Mouse (Mus musculus): Measurements from ENCODE around the gene Lrrc4. TPM values are rescaled to one million over a fixed set of nuclear protein-coding genes. Genes with fewer than 3 reads are reported as not detected.

The Lrrc4 gene
- polyA plus RNA-seq (2012; rRNA removed), result 0.15 and 0.38 TPM in 2 replicates

DNA sequence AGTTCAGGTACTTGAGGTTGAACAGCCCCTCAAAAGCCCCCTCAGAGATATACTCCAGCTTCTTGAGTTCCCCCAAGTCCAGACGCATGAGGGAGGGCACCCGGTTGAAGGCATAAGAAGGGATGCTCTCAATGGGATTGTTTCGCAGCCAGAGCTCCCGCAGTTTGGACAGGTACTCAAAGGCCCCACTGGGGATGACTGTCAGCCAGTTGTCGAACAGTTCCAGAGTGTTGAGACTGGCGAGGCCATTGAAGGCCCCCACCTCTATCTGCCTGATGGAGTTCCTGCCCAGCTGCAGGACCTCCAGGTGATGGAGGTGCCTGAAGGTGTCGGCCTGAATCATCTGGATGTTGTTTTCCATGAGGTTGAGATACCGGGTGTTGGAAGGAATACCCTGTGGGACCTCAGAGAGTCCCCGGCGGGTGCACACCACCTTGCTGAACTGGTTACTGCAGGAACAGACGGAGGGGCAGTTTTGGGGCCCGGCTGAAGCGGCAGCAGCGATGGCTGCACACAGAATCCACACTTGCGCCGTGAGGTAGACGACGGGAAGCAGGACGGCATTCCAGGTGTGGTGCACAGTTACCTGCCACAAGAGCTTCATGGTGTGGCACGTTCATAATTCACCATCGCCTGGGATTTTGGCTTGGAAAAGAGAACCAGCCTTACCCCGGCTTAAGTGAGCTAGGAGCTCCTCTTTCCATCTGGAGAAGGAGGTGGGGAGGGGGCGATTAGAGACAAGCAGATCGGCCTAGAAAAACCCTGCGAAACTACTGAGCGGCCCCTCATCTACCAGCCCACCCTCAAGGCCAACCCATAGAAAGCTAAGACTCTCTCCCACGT, at the start of gene Lrrc4:
Gene Lrrc4 (minus strand): TSS at position 737 of the 843 bp plus-strand sequence.
- DNase-seq (ENCODE audit: low read depth, low spot score), result no peak
- WGBS, result 87% methylated on average over 27 of the region's 27 CpGs

GRCm38 (mm10) chr6:28880909-28881308, 49.4 kb upstream of the Lrrc4 start:
- DNase-seq (ENCODE audit: low read depth, low spot score), result no peak
- 87% methylated on average over 4 of the region's 4 CpGs for WGBS

DNA sequence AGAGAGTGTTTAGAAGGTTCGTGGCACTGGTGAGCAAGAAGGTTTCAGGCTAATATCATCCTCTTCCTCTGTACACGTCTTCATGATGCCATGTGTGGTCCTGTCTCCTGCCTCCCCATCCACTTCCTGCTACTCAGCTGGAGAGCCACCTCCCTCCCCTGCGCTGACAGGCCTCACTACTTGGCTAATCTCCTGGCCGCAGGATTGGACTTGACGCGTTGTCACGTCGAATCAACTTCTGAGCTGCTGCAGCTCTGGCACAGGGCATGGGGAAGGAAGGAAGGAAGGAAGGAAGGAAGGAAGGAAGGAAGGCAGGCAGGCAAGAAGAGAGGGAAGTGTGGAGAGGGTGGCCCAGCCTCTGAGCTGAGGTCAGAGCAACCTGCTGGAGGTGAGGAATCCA, 47.8 kb upstream of the Lrrc4 start:
- 89% methylated on average over 8 of the region's 8 CpGs for WGBS

DNA sequence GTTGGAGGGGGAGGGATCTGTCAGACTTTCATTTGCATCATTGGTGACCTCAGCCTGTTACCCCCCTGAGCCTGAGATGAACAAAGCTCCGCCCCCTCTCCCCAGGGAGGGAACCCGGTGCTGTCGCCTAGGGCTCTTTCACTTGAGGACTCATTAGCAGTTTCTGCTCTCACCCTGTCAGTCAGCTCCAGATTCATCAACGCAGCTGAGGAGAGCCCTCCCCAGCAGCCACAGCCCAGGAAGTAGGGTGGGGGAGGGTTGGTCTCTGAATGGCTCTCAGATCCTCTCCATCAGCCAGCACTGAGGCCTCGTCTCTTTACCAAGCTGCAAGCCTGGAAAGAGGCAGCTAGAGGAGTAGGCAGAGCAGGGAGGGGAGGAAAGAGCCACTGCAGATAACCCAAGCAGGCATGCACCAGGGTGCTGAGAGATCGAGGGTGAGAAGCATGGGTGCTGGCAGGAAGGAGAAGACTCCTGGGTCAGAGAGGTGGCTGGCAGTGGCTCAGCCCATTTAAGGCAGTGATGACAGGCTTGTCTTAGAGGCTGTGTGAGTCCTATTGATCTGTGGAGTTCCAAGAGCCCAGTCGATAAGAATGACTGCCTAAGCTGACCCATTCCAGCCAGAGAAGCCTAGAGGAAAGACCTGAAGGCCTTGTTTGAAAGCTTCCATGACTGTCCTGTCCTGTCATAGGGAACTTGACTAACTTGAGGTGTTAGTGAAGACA, 46.6 kb upstream of the Lrrc4 start:
- WGBS, result 75% methylated on average over 7 of the region's 7 CpGs
- no peak for DNase-seq (ENCODE audit: low read depth, low spot score)

More for the DNA sequence above, 47.8 kb upstream of the Lrrc4 start:
- DNase-seq (ENCODE audit: low read depth, low spot score), result no peak

- peak; percentile 57 for DNase-seq (ENCODE audit: low read depth, low spot score)
- WGBS, result 30% methylated on average over 3 of the region's 3 CpGs
Observed at GRCm38 (mm10) chr6:28876492-28876891, 44.9 kb upstream of the Lrrc4 start.

DNA sequence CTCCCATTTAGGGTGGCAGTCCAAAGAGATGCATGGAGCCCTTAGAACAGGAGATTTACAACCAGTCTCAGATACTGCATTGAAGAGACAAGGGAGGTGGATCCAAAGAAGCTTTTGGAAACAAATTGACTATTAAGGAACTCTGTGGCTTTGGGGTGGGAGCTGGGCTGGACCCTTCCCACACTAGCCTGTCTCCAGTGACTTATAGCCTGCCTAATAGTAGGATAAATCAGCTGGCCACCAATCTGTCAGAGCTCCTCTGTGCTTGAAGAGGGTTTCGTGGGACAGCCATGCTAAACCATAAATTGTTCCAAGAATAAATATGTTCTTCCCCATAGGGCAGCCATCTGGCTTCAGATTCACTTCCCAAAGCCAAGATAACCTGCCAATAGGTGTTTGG, 43.8 kb upstream of the Lrrc4 start:
- WGBS, result 97% methylated on average over 1 of the region's 1 CpGs
- no peak for DNase-seq (ENCODE audit: low read depth, low spot score)

- no peak for DNase-seq (ENCODE audit: low read depth, low spot score)
Observed at GRCm38 (mm10) chr6:28874759-28875158, 43.2 kb upstream of the Lrrc4 start.

GRCm38 (mm10) chr6:28874053-28874452, 42.5 kb upstream of the Lrrc4 start:
- 69% methylated on average over 11 of the region's 11 CpGs for WGBS
- DNase-seq (ENCODE audit: low read depth, low spot score), result no peak

More at GRCm38 (mm10) chr6:28874759-28875158, 43.2 kb upstream of the Lrrc4 start:
- 46% methylated on average over 5 of the region's 5 CpGs for WGBS

GRCm38 (mm10) chr6:28872421-28872795, 40.9 kb upstream of the Lrrc4 start:
- WGBS, result 97% methylated on average over 3 of the region's 3 CpGs
- DNase-seq (ENCODE audit: low read depth, low spot score), result no peak

GRCm38 (mm10) chr6:28871725-28872420, 40.3 kb upstream of the Lrrc4 start:
- DNase-seq (ENCODE audit: low read depth, low spot score), result no peak
- WGBS, result 55% methylated on average over 5 of the region's 5 CpGs

- DNase-seq (ENCODE audit: low read depth, low spot score), result peak; percentile 48
- WGBS, result 9% methylated on average over 2 of the region's 2 CpGs
Observed at GRCm38 (mm10) chr6:28867516-28868251, 36.1 kb upstream of the Lrrc4 start.

- DNase-seq (ENCODE audit: low read depth, low spot score), result no peak
- 90% methylated on average over 3 of the region's 3 CpGs for WGBS
Observed at GRCm38 (mm10) chr6:28866206-28866605, 34.7 kb upstream of the Lrrc4 start.

- 89% methylated on average over 10 of the region's 10 CpGs for WGBS
- no peak for DNase-seq (ENCODE audit: low read depth, low spot score)
Observed at GRCm38 (mm10) chr6:28865112-28865511, 33.6 kb upstream of the Lrrc4 start.

DNA sequence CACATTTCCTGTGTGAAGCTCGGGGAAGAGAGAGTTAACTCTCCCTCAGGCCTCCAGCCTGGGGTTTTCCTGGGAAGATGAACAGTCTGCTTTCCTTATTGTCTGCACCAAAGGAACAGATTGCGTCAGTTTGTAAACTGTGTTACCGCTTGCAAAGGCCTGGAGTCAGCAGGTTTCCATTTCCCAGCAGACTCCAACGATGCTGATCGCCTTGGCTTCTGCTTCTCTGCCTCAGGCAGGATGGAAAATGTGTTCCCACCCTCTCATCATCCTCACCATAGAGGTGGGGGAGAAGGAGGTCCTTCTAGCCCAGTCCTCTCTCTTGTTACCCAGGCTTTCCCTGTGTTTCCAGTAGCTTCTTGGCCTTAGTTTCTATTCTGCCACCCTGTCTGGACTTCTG, 33.1 kb upstream of the Lrrc4 start:
- no peak for DNase-seq (ENCODE audit: low read depth, low spot score)
- 51% methylated on average over 5 of the region's 5 CpGs for WGBS

GRCm38 (mm10) chr6:28862304-28862703, 30.8 kb upstream of the Lrrc4 start:
- DNase-seq (ENCODE audit: low read depth, low spot score), result no peak
- WGBS, result 68% methylated on average over 8 of the region's 8 CpGs

DNA sequence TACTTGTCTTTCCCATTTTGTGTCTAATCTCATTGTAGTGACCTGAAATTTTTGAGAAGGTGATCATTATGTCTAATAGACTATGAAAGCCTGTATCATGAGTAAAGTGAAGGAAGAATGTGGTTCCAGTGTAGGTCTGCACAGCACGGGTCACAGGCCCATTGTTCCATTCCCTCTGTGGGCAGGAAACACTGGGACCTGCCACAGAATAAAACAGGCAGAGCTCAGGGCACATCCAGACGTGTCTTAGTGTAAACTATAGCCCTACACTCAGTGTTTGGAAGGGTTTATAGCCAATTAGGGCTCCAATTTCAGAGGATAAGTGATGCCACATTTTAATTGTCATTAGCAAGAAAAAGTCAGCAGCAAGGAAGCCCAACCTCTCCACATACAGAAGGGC, 29.4 kb upstream of the Lrrc4 start:
- 61% methylated on average over 2 of the region's 2 CpGs for WGBS
- no peak for DNase-seq (ENCODE audit: low read depth, low spot score)

DNA sequence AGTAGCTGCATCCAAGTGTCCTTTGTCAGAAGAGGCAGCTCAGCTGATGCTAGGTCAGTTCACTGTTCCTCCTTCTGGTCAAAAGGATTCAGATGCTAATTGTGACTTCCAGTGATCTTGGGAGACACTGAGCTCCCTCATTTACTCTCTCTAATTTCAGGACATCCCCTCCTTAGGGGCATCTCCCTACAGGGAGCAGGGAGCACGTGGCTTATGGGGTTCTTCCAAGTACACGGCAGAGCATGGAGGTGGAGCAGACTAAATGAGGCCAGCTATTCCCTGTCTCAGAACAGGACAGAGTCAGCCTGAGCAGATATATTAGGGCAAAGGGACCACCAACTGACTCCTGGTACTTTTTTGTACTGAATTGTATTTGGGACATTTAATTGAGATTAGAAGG, 28.9 kb upstream of the Lrrc4 start:
- 81% methylated on average over 2 of the region's 2 CpGs for WGBS

GRCm38 (mm10) chr6:28859094-28859493, 27.5 kb upstream of the Lrrc4 start:
- no peak for DNase-seq (ENCODE audit: low read depth, low spot score)
- WGBS, result 93% methylated on average over 2 of the region's 2 CpGs

More for the DNA sequence above, 28.9 kb upstream of the Lrrc4 start:
- no peak for DNase-seq (ENCODE audit: low read depth, low spot score)
